Mouse (Mus musculus) monocyte, adult 59 days (primary cell): ENCODE results near the gene Efnb2. TPM values are rescaled to one million over a fixed set of nuclear protein-coding genes. Genes with fewer than 3 reads are reported as not detected.

Experiments used
- total RNA-seq, 2 experiments: library from RNA; stranded (reverse); gene quantifications; one replicate each; pipeline ENCODE4 v1.2.4; 2023

Efnb2 gene
- total RNA-seq, result 100 to 1,000 TPM; 112 to 133 TPM

DNA sequence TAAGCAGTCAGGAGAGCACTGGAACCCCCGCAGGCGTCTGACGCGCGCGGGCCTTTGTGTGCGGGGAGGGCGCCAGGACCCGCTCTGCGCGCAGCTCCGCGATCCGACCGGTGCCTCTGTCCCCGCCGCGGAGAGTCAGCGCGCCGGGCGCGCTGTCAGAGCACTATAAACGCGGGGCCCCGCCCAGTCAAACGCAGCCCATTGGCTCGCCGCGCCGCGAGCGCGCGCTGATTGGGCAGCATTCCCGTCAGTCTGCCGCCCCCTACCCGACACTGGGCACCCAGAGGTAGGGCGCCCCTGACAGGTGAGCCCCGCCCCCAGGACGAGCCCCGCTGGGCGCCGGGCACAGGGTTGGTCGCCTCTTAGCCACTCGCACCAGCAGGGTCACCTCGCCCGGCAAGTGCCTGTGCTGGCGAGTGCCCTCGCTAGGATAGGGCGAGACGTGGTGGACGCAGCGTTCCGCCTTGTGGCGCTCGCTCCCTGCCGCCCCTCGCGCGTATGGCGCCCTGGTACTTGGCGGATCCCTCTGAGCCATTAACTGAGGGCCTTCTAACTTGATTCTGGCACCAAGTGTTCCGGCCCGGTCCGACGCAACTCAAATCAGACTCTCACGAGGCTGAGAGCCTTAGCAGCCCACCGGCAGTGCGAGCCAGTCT lies at the start of gene Efnb2:
Gene Efnb2, minus strand, starts transcription at position 140 of the 656 bp plus-strand sequence.

DNA sequence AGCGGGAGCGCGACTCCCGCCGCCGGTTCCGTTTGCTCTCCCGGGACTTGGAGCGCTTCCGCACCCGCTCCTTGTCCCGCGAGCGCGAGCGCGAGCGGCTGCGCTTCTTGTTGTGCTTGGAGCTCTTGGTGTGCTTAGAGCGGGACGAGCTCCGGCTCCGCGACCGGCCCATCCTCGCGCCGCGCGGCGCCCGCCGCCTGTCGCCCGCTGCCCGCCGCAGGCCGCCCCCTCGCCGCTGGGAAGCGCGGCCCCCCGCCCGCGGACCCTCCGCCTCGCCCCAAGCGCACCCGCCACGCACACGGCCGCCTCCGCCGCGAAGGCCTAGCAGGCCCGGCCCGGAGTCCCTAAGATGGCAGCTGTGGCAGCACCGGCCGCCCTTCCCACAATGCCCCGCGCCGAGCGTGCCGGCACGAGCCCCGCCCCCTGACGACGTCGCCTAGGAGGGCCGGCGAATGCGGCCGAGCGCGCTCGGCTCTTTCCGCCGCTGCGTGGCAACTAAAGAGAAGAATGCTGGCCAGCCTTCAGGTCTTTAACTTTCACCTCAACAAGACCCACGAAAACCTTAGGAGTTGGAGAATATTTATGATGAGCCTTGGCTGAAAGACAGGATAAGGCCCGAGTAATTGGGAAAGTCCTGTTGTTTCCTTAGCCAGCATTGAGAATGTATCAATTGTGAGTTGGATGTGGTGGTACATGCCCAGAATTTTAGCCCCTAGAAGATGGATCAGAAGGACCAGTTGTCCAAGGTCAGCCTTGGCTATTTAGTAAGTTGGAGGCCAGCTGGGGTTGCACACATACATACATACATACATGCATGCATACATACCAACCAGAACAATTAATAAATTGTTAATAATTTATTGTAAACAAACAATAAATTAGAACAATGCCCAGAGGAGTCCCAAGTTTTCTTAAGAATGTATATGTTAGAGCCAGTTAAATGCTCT lies 29.4 kb upstream of the Efnb2 start, which contains the start of gene Arglu1:
Gene Arglu1, minus strand, starts transcription at position 376 of the 947 bp plus-strand sequence.

Other genes with a start within 250 kb of the Efnb2 start
- gene Arglu1, start 29.3 kb upstream of the Efnb2 start, total RNA-seq, result 100 to 1,000 TPM; 104 to 131 TPM